Mouse (Mus musculus) limb, embryonic 15.5 days (tissue): ENCODE results near the gene Serpine3. TPM values are rescaled to one million over a fixed set of nuclear protein-coding genes. Genes with fewer than 3 reads are reported as not detected.

Experiments
- ATAC-seq: fragments of 200-750 bp; cut with Nextera tagmentation; 2 replicates; pipeline ENCODE4 v1.8.0; 2017; ENCODE audit warnings: low read depth, moderate TSS enrichment; ENCODE audit not compliant: insufficient number of reproducible peaks, low FRiP score, low TSS enrichment
- H3K27ac ChIP-seq: fragments of 300-500 bp; sonication (generic); 2 replicates; pipeline ENCODE4 v1.5.1; 2015; ENCODE audit warnings: moderate library complexity, mild to moderate bottlenecking, inconsistent platforms
- H3K27me3 ChIP-seq: fragments of 300-500 bp; sonication (generic); 2 replicates; pipeline ENCODE4 v1.6.1; 2015; ENCODE audit warnings: inconsistent platforms
- H3K36me3 ChIP-seq: fragments of 300-500 bp; sonication (generic); 2 replicates; pipeline ENCODE4 v1.6.1; 2015; ENCODE audit warnings: inconsistent platforms
- H3K4me1 ChIP-seq: fragments of 300-500 bp; sonication (generic); 2 replicates; pipeline ENCODE4 v1.6.1; 2015; ENCODE audit warnings: inconsistent platforms
- H3K4me2 ChIP-seq: fragments of 300-500 bp; sonication (generic); 2 replicates; pipeline ENCODE4 v1.6.1; 2015; ENCODE audit warnings: mild to moderate bottlenecking, inconsistent platforms
- H3K4me3 ChIP-seq: fragments of 300-500 bp; sonication (generic); 2 replicates; pipeline ENCODE4 v1.5.1; 2015; ENCODE audit warnings: mild to moderate bottlenecking, inconsistent platforms
- H3K9ac ChIP-seq: fragments of 300-500 bp; sonication (generic); 2 replicates; pipeline ENCODE4 v1.6.1; 2015; ENCODE audit warnings: inconsistent platforms
- H3K9me3 ChIP-seq: fragments of 300-500 bp; sonication (generic); 2 replicates; pipeline ENCODE4 v1.6.1; 2016; ENCODE audit warnings: inconsistent platforms
- WGBS: fragments of 180-500 bp; shearing (Covaris S2); methylation state at CpG from one replicate; pipeline ENCODE4 v1.1.7; 2015; 5-methylcytosine and 5-hydroxymethylcytosine counted together
- polyA plus RNA-seq: library from polyadenylated mRNA; unstranded; fragments of >200 nt; fragmentation: Nextera tagmentation; extraction: Ambion mirVana; gene quantifications from 2 replicates; pipeline ENCODE4 v1.2.1, GENCODE M21; 2015

Serpine3 gene
- polyA plus RNA-seq, 1 experiment from 2014 or later: not detected

DNA sequence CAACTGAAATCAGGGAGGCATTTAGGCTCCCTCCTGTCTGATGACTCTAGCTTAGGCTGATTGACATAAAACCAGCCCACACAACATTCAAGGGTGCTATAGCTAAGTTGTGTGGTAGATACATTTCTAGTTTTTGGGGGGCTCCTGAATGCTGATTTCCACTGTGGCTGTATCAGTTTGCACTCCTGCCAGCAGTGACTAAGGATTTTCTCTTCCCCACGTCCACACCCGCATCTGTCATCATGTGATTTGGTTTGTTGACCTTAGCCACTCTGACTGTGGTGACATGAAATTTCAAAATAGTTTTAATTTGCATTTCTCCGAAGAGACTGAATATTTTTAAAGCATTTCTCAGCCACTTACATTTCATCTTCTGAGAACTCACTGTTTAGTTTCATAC lies 6.0 kb upstream of the Serpine3 start:
- H3K9ac ChIP-seq: no peak overlapping the region
- H3K9me3 ChIP-seq: no peaks in the 10 kb centered on the region
- no peaks in the 10 kb centered on the region for H3K27me3 ChIP-seq
- H3K4me3 ChIP-seq: no peak overlapping the region
- H3K4me1 ChIP-seq: no peaks in the 10 kb centered on the region
- H3K27ac ChIP-seq: no peak overlapping the region
- WGBS: 71% methylated on average over 3 of the region's 3 CpGs
- H3K4me2 ChIP-seq: no peak overlapping the region
- no peaks in the 10 kb centered on the region for H3K36me3 ChIP-seq
- ATAC-seq: no peak

GRCm38 (mm10) chr14:62662381-62662780 lies 1.1 kb upstream of the Serpine3 start:
- Histone ChIP-seq H3K4me3 (no peak overlapping the region), H3K9ac (no peak overlapping the region), H3K27ac (no peak overlapping the region), H3K4me2 (no peak overlapping the region), H3K27me3 (no peaks in the 10 kb centered on the region), H3K36me3 (no peaks in the 10 kb centered on the region), H3K9me3 (no peaks in the 10 kb centered on the region), H3K4me1 (no peaks in the 10 kb centered on the region)
- WGBS: 51% methylated on average over 6 of the region's 6 CpGs
- no peak for ATAC-seq

- Histone ChIP-seq H3K9ac (no peak overlapping the region), H3K36me3 (no peaks in the 10 kb centered on the region)
- ATAC-seq: no peak
These were observed 1.7 kb downstream of the Serpine3 start for GRCm38 (mm10) chr14:62664976-62665673.

GRCm38 (mm10) chr14:62673646-62674045 lies 10.2 kb downstream of the Serpine3 start:
- Histone ChIP-seq H3K36me3 (no peaks in the 10 kb centered on the region), H3K9me3 (no peaks in the 10 kb centered on the region)
- no peak for ATAC-seq

More at GRCm38 (mm10) chr14:62664976-62665673, 1.7 kb downstream of the Serpine3 start:
- WGBS: 46% methylated on average over 9 of the region's 9 CpGs
- Histone ChIP-seq H3K27me3 (no peaks in the 10 kb centered on the region), H3K27ac (no peak overlapping the region), H3K4me1 (no peaks in the 10 kb centered on the region), H3K4me2 (no peak overlapping the region), H3K9me3 (no peaks in the 10 kb centered on the region), H3K4me3 (no peak overlapping the region)

DNA sequence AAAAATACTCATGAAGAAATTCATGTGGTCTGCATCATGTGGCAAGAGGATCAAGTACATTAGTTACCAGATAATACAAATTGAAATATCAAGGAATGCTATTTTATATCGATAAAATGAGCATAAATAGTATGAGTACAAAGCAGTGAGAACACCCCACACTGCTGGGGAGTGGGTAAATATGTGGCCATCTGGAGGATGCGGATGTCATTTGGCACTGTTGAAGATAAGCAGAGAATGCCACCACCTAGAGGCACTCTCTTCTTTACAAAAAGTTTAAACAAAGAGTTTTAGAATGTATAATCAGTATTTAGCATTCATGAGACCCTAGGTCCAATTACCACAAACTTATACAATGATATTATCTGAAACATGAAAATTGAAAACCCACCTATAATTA lies 54.7 kb downstream of the Serpine3 start:
- ATAC-seq: no peak
- no peaks in the 10 kb centered on the region for H3K4me1 ChIP-seq
- no peak overlapping the region for H3K27ac ChIP-seq
- no peak overlapping the region for H3K9ac ChIP-seq
- H3K9me3 ChIP-seq: no peaks in the 10 kb centered on the region
- no peaks in the 10 kb centered on the region for H3K27me3 ChIP-seq
- peaks cover 19% of the 10 kb centered on the region for H3K36me3 ChIP-seq
- WGBS: 89% methylated on average over 2 of the region's 2 CpGs
- H3K4me2 ChIP-seq: no peak overlapping the region
- H3K4me3 ChIP-seq: no peak overlapping the region

More at GRCm38 (mm10) chr14:62673646-62674045, 10.2 kb downstream of the Serpine3 start:
- Histone ChIP-seq H3K4me2 (no peak overlapping the region), H3K27ac (no peak overlapping the region), H3K4me1 (0 out of 2 replicates have a peak, but pooled peaks cover 2% of the 10 kb centered on the region), H3K27me3 (no peaks in the 10 kb centered on the region), H3K9ac (no peak overlapping the region), H3K4me3 (no peak overlapping the region)
- 89% methylated on average over 3 of the region's 3 CpGs for WGBS

DNA sequence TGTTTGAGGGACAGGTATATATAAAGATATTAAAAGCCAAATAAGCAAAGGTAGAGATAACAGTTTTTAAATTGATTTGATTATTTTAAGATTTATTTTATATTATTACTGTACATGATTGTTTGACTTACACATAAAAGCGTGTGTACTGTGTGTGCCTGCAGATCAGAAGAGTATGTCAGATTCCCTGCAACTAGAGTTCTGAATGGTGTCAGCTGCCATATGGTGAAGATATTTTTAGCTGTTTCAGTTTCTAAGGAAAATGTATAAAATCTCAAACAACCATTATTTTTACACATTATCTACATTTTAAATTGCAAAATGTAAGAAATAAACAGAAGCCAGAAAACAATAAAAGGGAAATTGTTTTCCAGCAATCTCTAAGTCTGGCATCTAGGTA lies 58.2 kb downstream of the Serpine3 start:
- no peak for ATAC-seq
- no peaks in the 10 kb centered on the region for H3K4me1 ChIP-seq
- H3K36me3 ChIP-seq: no peaks in the 10 kb centered on the region
- no peak overlapping the region for H3K4me2 ChIP-seq
- H3K27ac ChIP-seq: no peak overlapping the region
- WGBS: 89% methylated on average over 1 of the region's 1 CpGs
- H3K27me3 ChIP-seq: no peaks in the 10 kb centered on the region
- H3K9me3 ChIP-seq: no peaks in the 10 kb centered on the region
- no peak overlapping the region for H3K4me3 ChIP-seq
- H3K9ac ChIP-seq: no peak overlapping the region

DNA sequence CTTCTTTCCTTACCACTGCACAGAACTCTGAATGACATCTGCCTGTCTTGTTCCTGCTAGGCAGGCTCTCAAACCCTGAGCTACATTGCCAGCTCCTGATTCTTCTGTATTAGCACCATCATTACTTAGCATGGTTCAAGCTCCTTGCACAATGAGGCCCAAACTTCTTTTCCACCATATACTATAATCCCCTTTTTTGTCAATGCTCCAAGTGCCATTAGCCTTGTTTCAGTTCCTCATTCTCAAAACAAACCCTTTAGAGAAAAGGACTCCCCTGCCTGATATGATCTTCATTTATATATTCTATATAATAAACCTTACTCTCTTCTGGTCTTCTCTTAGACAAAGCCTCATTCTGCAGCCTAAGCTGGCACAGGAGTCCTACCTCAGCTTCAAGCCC lies 61.1 kb downstream of the Serpine3 start:
- Histone ChIP-seq H3K4me1 (no peaks in the 10 kb centered on the region), H3K36me3 (no peaks in the 10 kb centered on the region), H3K9me3 (no peaks in the 10 kb centered on the region), H3K4me3 (no peak overlapping the region), H3K27ac (no peak overlapping the region), H3K27me3 (no peaks in the 10 kb centered on the region), H3K4me2 (no peak overlapping the region), H3K9ac (no peak overlapping the region)
- ATAC-seq: no peak

- Histone ChIP-seq H3K9ac (no peak overlapping the region), H3K4me3 (no peak overlapping the region), H3K4me1 (no peaks in the 10 kb centered on the region), H3K4me2 (no peak overlapping the region), H3K36me3 (peaks cover 11% of the 10 kb centered on the region; the same call in 1 of the 2 replicates), H3K27ac (no peak overlapping the region), H3K9me3 (no peaks in the 10 kb centered on the region), H3K27me3 (no peaks in the 10 kb centered on the region)
- WGBS: 79% methylated on average over 1 of the region's 1 CpGs
- ATAC-seq: no peak
These were observed 68.4 kb downstream of the Serpine3 start for GRCm38 (mm10) chr14:62731902-62732301.

GRCm38 (mm10) chr14:62733666-62734065 lies 70.2 kb downstream of the Serpine3 start:
- 86% methylated on average over 2 of the region's 2 CpGs for WGBS
- Histone ChIP-seq H3K9ac (no peak overlapping the region), H3K4me3 (no peak overlapping the region), H3K36me3 (peaks cover 11% of the 10 kb centered on the region; the same call in 1 of the 2 replicates), H3K4me2 (no peak overlapping the region), H3K27me3 (no peaks in the 10 kb centered on the region), H3K9me3 (no peaks in the 10 kb centered on the region), H3K4me1 (no peaks in the 10 kb centered on the region), H3K27ac (no peak overlapping the region)
- ATAC-seq: no peak

DNA sequence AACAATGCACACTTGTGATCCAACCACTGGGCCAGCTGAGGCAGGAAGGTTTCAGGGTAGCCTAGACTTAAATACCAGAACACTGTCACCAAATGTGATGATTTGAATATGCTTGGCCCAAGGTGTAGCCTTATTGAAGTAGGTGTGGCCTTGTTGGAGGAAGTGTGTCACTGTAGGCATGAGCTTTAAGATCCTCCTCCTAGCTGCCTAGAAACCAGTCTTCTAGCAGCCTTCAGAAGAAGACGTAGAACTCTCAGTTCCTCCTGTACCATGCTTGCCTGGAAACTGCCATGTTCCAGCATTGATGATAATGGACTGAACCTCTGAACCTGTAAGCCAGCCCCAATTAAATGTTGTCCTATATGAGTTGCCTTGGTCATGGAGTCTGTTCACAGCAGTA lies 72.2 kb downstream of the Serpine3 start:
- H3K4me2 ChIP-seq: no peak overlapping the region
- no peaks in the 10 kb centered on the region for H3K9me3 ChIP-seq
- 98% methylated on average over 1 of the region's 1 CpGs for WGBS
- H3K27me3 ChIP-seq: no peaks in the 10 kb centered on the region
- H3K4me1 ChIP-seq: no peaks in the 10 kb centered on the region
- H3K4me3 ChIP-seq: no peak overlapping the region
- ATAC-seq: no peak
- peaks cover 13% of the 10 kb centered on the region; the same call in 1 of the 2 replicates for H3K36me3 ChIP-seq
- no peak overlapping the region for H3K9ac ChIP-seq
- H3K27ac ChIP-seq: no peak overlapping the region
